Mouse (Mus musculus): ENCODE data around the gene Vcl. TPM values are rescaled to one million over a fixed set of nuclear protein-coding genes. Genes with fewer than 3 reads are reported as not detected.

Vcl gene
- total RNA-seq, 1 experiment from 2014 or later = 46.9 TPM

GRCm38 (mm10) chr14:21053151-21053550 is 124.0 kb downstream of the Vcl start:
- ATAC-seq (replicated peaks; ENCODE audit: low read depth, poor library complexity, severe bottlenecking) = no peak

- ATAC-seq (replicated peaks; ENCODE audit: low read depth, poor library complexity, severe bottlenecking) = no peak
Measured at GRCm38 (mm10) chr14:21053586-21053985, 124.4 kb downstream of the Vcl start.

- no peak for ATAC-seq (replicated peaks; ENCODE audit: low read depth, poor library complexity, severe bottlenecking)
Measured at GRCm38 (mm10) chr14:21058972-21059371, 129.8 kb downstream of the Vcl start.

GRCm38 (mm10) chr14:21062766-21063513 is 133.7 kb downstream of the Vcl start:
- peak; percentile 69 for ATAC-seq (replicated peaks; ENCODE audit: low read depth, poor library complexity, severe bottlenecking)

GRCm38 (mm10) chr14:21064321-21064720 is 135.1 kb downstream of the Vcl start:
- no peak for ATAC-seq (replicated peaks; ENCODE audit: low read depth, poor library complexity, severe bottlenecking)

GRCm38 (mm10) chr14:21065490-21066162 is 136.4 kb downstream of the Vcl start:
- ATAC-seq (replicated peaks; ENCODE audit: low read depth, poor library complexity, severe bottlenecking) = 0 out of 2 replicates have a peak, but pooled peaks have one; percentile 22

GRCm38 (mm10) chr14:21069594-21069993 is 140.4 kb downstream of the Vcl start:
- ATAC-seq (replicated peaks; ENCODE audit: low read depth, poor library complexity, severe bottlenecking) = no peak

GRCm38 (mm10) chr14:21073981-21074380 is 144.8 kb downstream of the Vcl start:
- peak; percentile 7; the same call in 1 of the 2 replicates for ATAC-seq (replicated peaks; ENCODE audit: low read depth, poor library complexity, severe bottlenecking)

GRCm38 (mm10) chr14:21074398-21075320 is 145.5 kb downstream of the Vcl start:
- ATAC-seq (replicated peaks; ENCODE audit: low read depth, poor library complexity, severe bottlenecking) = peak; percentile 29

- ATAC-seq (replicated peaks; ENCODE audit: low read depth, poor library complexity, severe bottlenecking) = peak; percentile 76
Measured at GRCm38 (mm10) chr14:21075751-21076500, 146.7 kb downstream of the Vcl start.

- ATAC-seq (replicated peaks; ENCODE audit: low read depth, poor library complexity, severe bottlenecking) = peak; percentile 2; the same call in 1 of the 2 replicates
Measured at GRCm38 (mm10) chr14:21076501-21077194, 147.4 kb downstream of the Vcl start.

- ATAC-seq (replicated peaks; ENCODE audit: low read depth, poor library complexity, severe bottlenecking) = no peak
Measured at GRCm38 (mm10) chr14:21077939-21078338, 148.7 kb downstream of the Vcl start.

GRCm38 (mm10) chr14:21078511-21078910 is 149.3 kb downstream of the Vcl start:
- no peak for ATAC-seq (replicated peaks; ENCODE audit: low read depth, poor library complexity, severe bottlenecking)

GRCm38 (mm10) chr14:21082823-21083222 is 153.6 kb downstream of the Vcl start:
- ATAC-seq (replicated peaks; ENCODE audit: low read depth, poor library complexity, severe bottlenecking) = no peak

Other genes with a start within 250 kb of the Vcl start
- 6.2 and 9.5 TPM in 2 replicates for gene Fut11, start 234.4 kb upstream of the Vcl start, total RNA-seq (2017)
- 100 and 114 TPM in 2 replicates for gene Chchd1, start 226.4 kb upstream of the Vcl start, total RNA-seq (2017)
- gene Zswim8, start 221.8 kb upstream of the Vcl start, total RNA-seq (2017) = 7.9 and 17.6 TPM in 2 replicates
- gene Ndst2, start 194.8 kb upstream of the Vcl start, total RNA-seq (2017) = 11.6 and 13.4 TPM in 2 replicates
- 46.7 and 57.4 TPM in 2 replicates for gene Camk2g, start 135.3 kb upstream of the Vcl start, total RNA-seq (2017)
- 0.92 and 1.6 TPM in 2 replicates for gene Plau, start 92.7 kb upstream of the Vcl start, total RNA-seq (2017)
- gene Ap3m1, start 123.1 kb downstream of the Vcl start, total RNA-seq (2017) = 52.1 and 64.5 TPM in 2 replicates
- 90.6 and 197 TPM in 2 replicates for gene Adk, start 123.2 kb downstream of the Vcl start, total RNA-seq (2017)